Mouse (Mus musculus) forebrain, postnatal 0 days (tissue): ENCODE results near the gene Ctla4. TPM values are rescaled to one million over a fixed set of nuclear protein-coding genes. Genes with fewer than 3 reads are reported as not detected.

Experiments
- ATAC-seq: fragments of 200-750 bp; cut with Nextera tagmentation; 2 replicates; pipeline ENCODE4 v1.8.0; 2017; ENCODE audit warnings: mild to moderate bottlenecking, moderate library complexity
- DNase-seq: peaks from one replicate; pipeline ENCODE4 v3.0.0-alpha.2; 2015
- H3K27ac ChIP-seq: fragments of 300-500 bp; sonication (generic); 2 replicates; pipeline ENCODE4 v1.5.1; 2014; ENCODE audit warnings: low read depth, mild to moderate bottlenecking, antibody characterized with exemption, low read length, moderate library complexity, mixed read lengths
- H3K27me3 ChIP-seq: fragments of 300-500 bp; sonication (generic); 2 replicates; pipeline ENCODE4 v1.6.1; 2014; ENCODE audit warnings: mild to moderate bottlenecking, low read length, mixed read lengths; ENCODE audit not compliant: insufficient read depth
- H3K36me3 ChIP-seq: fragments of 300-500 bp; sonication (generic); 2 replicates; pipeline ENCODE4 v1.6.1; 2014; ENCODE audit warnings: mild to moderate bottlenecking, moderate library complexity; ENCODE audit not compliant: insufficient read depth
- H3K4me1 ChIP-seq: fragments of 300-500 bp; sonication (generic); 2 replicates; pipeline ENCODE4 v1.6.1; 2014; ENCODE audit warnings: antibody characterized with exemption; ENCODE audit not compliant: insufficient read depth
- H3K4me2 ChIP-seq: fragments of 300-500 bp; sonication (generic); 2 replicates; pipeline ENCODE4 v1.6.1; 2014; ENCODE audit warnings: low read depth, mild to moderate bottlenecking, moderate library complexity
- H3K4me3 ChIP-seq: fragments of 300-500 bp; sonication (generic); 2 replicates; pipeline ENCODE4 v1.5.1; 2014; ENCODE audit warnings: low read depth, low read length, mixed read lengths
- H3K9ac ChIP-seq: fragments of 300-500 bp; sonication (generic); 2 replicates; pipeline ENCODE4 v1.6.1; 2014; ENCODE audit warnings: mild to moderate bottlenecking
- H3K9me3 ChIP-seq: fragments of 300-500 bp; sonication (generic); 2 replicates; pipeline ENCODE4 v1.6.1; 2016; ENCODE audit warnings: low read length
- CTCF ChIP-seq: sonication (generic); IDR thresholded peaks from 2 replicates; pipeline ENCODE4 v1.5.1; 2016; ENCODE audit warnings: antibody characterized with exemption, control low read depth, low read depth
- WGBS: fragments of 180-500 bp; shearing (Covaris S2); extraction: QIAGEN DNeasy Blood & Tissue Kit; methylation state at CpG from one replicate; pipeline ENCODE4 v1.1.7; 2014; 5-methylcytosine and 5-hydroxymethylcytosine counted together
- polyA plus RNA-seq: library from polyadenylated mRNA; unstranded; fragments of >200 nt; fragmentation: Nextera tagmentation; extraction: Ambion mirVana; gene quantifications from 2 replicates; pipeline ENCODE4 v1.2.1, GENCODE M21; 2015
- total RNA-seq: library from RNA; depleted of rRNA; stranded (reverse); fragments of >200 nt; gene quantifications from 2 replicates; pipeline ENCODE4 v1.2.3, GENCODE M21; 2014; rRNA removed

Gene Ctla4
- total and polyA plus RNA-seq, 2 experiments from 2014 or later = 0.10 TPM; not detected in 1

GRCm38 (mm10) chr1:60958287-60958686 lies 71.5 kb downstream of the Ctla4 start:
- no peak for TF ChIP-seq CTCF
- 86% methylated on average over 1 of the region's 1 CpGs for WGBS
- no peaks in the 10 kb centered on the region for H3K36me3 ChIP-seq

DNA sequence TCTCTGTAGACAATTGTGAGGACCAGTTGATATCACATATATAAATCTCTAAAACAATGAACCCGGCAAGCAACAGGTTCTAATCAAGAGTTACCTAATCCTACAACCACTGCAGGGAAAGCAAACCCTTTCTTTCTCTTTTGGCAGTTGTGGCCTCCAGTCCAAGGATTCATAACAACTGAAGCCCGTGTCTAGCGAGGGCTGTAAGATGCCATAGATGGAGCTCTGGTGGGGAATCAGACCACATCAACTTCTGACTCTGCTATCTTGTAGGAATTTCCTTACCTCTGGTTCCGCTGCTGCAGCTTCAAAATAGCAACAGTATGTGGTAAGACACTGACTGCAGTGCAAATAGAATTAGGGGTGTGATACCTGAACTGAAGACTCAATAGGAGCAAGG lies 72.4 kb downstream of the Ctla4 start:
- no peak overlapping the region for H3K4me3 ChIP-seq
- H3K27me3 ChIP-seq = no peaks in the 10 kb centered on the region
- 79% methylated on average over 4 of the region's 4 CpGs for WGBS
- H3K36me3 ChIP-seq = no peaks in the 10 kb centered on the region
- no peaks in the 10 kb centered on the region for H3K9me3 ChIP-seq
- H3K27ac ChIP-seq = no peak overlapping the region
- no peak for ATAC-seq
- TF ChIP-seq CTCF = no peak
- H3K9ac ChIP-seq = no peak overlapping the region
- no peak for DNase-seq
- H3K4me2 ChIP-seq = no peak overlapping the region
- no peaks in the 10 kb centered on the region for H3K4me1 ChIP-seq

More at GRCm38 (mm10) chr1:60958287-60958686, 71.5 kb downstream of the Ctla4 start:
- H3K9me3 ChIP-seq = no peaks in the 10 kb centered on the region
- ATAC-seq (no peak), DNase-seq (no peak)
- no peaks in the 10 kb centered on the region for H3K4me1 ChIP-seq
- no peak overlapping the region for H3K9ac ChIP-seq
- H3K4me3 ChIP-seq = no peak overlapping the region
- no peak overlapping the region for H3K27ac ChIP-seq
- no peaks in the 10 kb centered on the region for H3K27me3 ChIP-seq
- H3K4me2 ChIP-seq = no peak overlapping the region

GRCm38 (mm10) chr1:60960451-60960850 lies 73.7 kb downstream of the Ctla4 start:
- no peak for TF ChIP-seq CTCF
- WGBS = 85% methylated on average over 11 of the region's 11 CpGs
- Histone ChIP-seq H3K9ac (no peak overlapping the region), H3K4me2 (no peak overlapping the region), H3K4me3 (no peak overlapping the region), H3K36me3 (no peaks in the 10 kb centered on the region), H3K4me1 (no peaks in the 10 kb centered on the region), H3K9me3 (no peaks in the 10 kb centered on the region), H3K27me3 (no peaks in the 10 kb centered on the region), H3K27ac (no peak overlapping the region)
- DNase-seq = no peak
- ATAC-seq = no peak

DNA sequence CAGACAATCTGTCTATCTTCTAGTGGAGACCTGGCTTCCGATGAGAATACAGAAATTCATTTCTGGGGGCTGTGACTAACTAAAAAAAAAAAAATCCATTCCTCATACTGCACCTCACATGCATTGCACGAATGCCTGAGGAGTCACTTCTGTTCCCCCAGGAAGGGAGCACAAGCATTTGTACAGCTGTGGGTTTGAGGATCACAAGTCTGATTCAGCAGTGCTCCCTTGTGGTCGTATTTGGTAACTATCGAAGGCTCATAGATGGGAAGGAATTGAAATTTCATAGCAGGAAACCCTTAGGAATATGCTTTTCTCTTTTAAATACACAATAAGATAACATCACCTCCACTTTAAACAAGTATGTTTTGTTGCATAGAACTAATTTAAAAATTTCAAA lies 74.3 kb downstream of the Ctla4 start:
- Histone ChIP-seq H3K9me3 (no peaks in the 10 kb centered on the region), H3K27ac (no peak overlapping the region), H3K4me2 (no peak overlapping the region), H3K4me3 (no peak overlapping the region), H3K36me3 (no peaks in the 10 kb centered on the region), H3K4me1 (no peaks in the 10 kb centered on the region), H3K27me3 (no peaks in the 10 kb centered on the region), H3K9ac (no peak overlapping the region)
- peak; percentile 84 for TF ChIP-seq CTCF
- ATAC-seq (peak; percentile 85), DNase-seq (peak; percentile 85)
- 29% methylated on average over 4 of the region's 4 CpGs for WGBS

GRCm38 (mm10) chr1:60962095-60962494 lies 75.3 kb downstream of the Ctla4 start:
- no peaks in the 10 kb centered on the region for H3K36me3 ChIP-seq
- no peaks in the 10 kb centered on the region for H3K27me3 ChIP-seq
- H3K27ac ChIP-seq = no peak overlapping the region
- DNase-seq = no peak
- peak; percentile 22; the same call in 1 of the 2 replicates for TF ChIP-seq CTCF
- H3K4me3 ChIP-seq = no peak overlapping the region
- no peaks in the 10 kb centered on the region for H3K9me3 ChIP-seq
- H3K4me2 ChIP-seq = no peak overlapping the region
- WGBS = 87% methylated on average over 4 of the region's 4 CpGs
- ATAC-seq = no peak
- no peak overlapping the region for H3K9ac ChIP-seq
- H3K4me1 ChIP-seq = no peaks in the 10 kb centered on the region

Other genes starting within 250 kb of the Ctla4 start
- 0.05 TPM in 1 of 2 replicates, not detected in the other for gene Cd28, start 170.2 kb upstream of the Ctla4 start, total RNA-seq
- 0.03 and 0.08 TPM in 2 replicates for gene Cd28, start 170.2 kb upstream of the Ctla4 start, polyA plus RNA-seq
- 0.05 and 0.08 TPM in 2 replicates for gene Icos, start 90.9 kb downstream of the Ctla4 start, total RNA-seq
- gene Icos, start 90.9 kb downstream of the Ctla4 start, polyA plus RNA-seq = 0.06 and 0.13 TPM in 2 replicates